ENCODE assay signal across 13 mouse cellular contexts in the genomic region with DNA sequence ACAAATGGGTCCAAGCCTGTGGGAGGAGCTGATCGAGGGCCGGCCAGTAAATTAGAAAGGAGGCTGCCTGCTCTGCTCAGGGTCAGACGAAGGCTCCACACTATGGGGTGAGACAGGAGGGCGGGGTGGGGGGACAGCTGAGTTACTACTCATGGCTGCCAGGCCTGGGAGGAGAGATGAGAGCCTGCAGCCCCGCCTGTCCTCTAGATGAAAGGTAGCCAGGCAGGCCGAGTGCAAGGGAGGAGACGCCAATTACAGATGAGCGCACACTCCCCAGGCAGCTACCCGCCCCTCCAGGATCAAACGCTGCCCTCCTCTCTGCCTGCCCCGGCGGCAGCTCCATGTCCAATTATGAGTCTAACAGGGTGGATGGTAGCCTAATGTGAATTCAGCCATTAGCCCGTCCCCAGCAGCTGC.
DNase-seq lines count a peak whose midpoint lies in the region; ATAC-seq and TF ChIP-seq lines count a peak whose summit lies in the region.
"Had no signal": no experiment of that assay in that cellular context is flagged by ENCODE, and none has a peak within 500 bp of the region (broad histone marks: within the 10 kb centered on the region; RNA-seq: fewer than 3 reads in every experiment).

No protein-coding gene starts in this region.

- no peak overlapping the region for H3K27ac ChIP-seq in hindbrain, embryonic 15.5 days (replicated peaks)
- H3K27ac ChIP-seq in stomach, embryonic 16.5 days (ENCODE audit: low read length) = no peak overlapping the region
- H3K27ac ChIP-seq: limb, embryonic 13.5 days had no signal

- peaks cover 27% of the 10 kb centered on the region for H3K4me1 ChIP-seq in hindbrain, embryonic 15.5 days (replicated peaks)
- no peaks in the 10 kb centered on the region for H3K4me1 ChIP-seq in stomach, embryonic 16.5 days (ENCODE audit: control insufficient read depth, insufficient read depth, low read length)

- intact Hi-C loops in left cerebral cortex, postnatal 4 days (cut with DNase I) = no loop called here

- ATAC-seq in hindbrain, embryonic 15.5 days (ENCODE audit: low FRiP score, low read depth) = 0 out of 2 replicates have a peak, but pooled peaks have one; percentile 7
- ATAC-seq in stomach, embryonic 16.5 days (ENCODE audit: insufficient read depth, low FRiP score) = peak; percentile 17; the same call in 1 of the 2 replicates
- ATAC-seq: lung, postnatal 0 days had no signal

- H3K27me3 ChIP-seq in hindbrain, embryonic 15.5 days = peaks cover 3% of the 10 kb centered on the region; the same call in 1 of the 2 replicates
- H3K27me3 ChIP-seq in stomach, embryonic 16.5 days (ENCODE audit: control insufficient read depth, insufficient read depth, low read length) = no peaks in the 10 kb centered on the region

- TF ChIP-seq POLR2A in brain, embryonic 14.5 days (IDR thresholded peaks at IDR 0.05; ENCODE audit: borderline replicate concordance, extremely low read depth, insufficient read depth, insufficient read length, poor library complexity, severe bottlenecking) = no peak

- no peak overlapping the region for H3K4me3 ChIP-seq in hindbrain, embryonic 15.5 days
- H3K4me3 ChIP-seq in stomach, embryonic 16.5 days (replicated peaks; ENCODE audit: low read length) = no peak overlapping the region
- H3K4me3 ChIP-seq: limb, embryonic 13.5 days; myocyte had no signal

- no peaks in the 10 kb centered on the region for H3K9me3 ChIP-seq in hindbrain, embryonic 15.5 days
- no peaks in the 10 kb centered on the region for H3K9me3 ChIP-seq in stomach, embryonic 16.5 days (replicated peaks; ENCODE audit: control insufficient read depth, low read length)
- H3K9me3 ChIP-seq: limb, embryonic 13.5 days had no signal

- WGBS in hindbrain, embryonic 15.5 days = 16% methylated on average over 13 of the region's 13 CpGs
- WGBS in stomach, embryonic 16.5 days = 33% methylated on average over 13 of the region's 13 CpGs

- no peak overlapping the region for H3K9ac ChIP-seq in hindbrain, embryonic 15.5 days
- no peak overlapping the region for H3K9ac ChIP-seq in stomach, embryonic 16.5 days (ENCODE audit: low read length)
- H3K9ac ChIP-seq: limb, embryonic 13.5 days had no signal

- H3K4me2 ChIP-seq in hindbrain, embryonic 15.5 days = no peak overlapping the region
- no peak overlapping the region for H3K4me2 ChIP-seq in stomach, embryonic 16.5 days (ENCODE audit: low read depth, low read length)
- H3K4me2 ChIP-seq: limb, embryonic 13.5 days had no signal

- TF ChIP-seq CTCF in brain, embryonic 14.5 days (IDR thresholded peaks at IDR 0.05; ENCODE audit: borderline replicate concordance, extremely low read depth, insufficient read depth, insufficient read length) = no peak

- no peaks in the 10 kb centered on the region for H3K36me3 ChIP-seq in hindbrain, embryonic 15.5 days
- no peaks in the 10 kb centered on the region for H3K36me3 ChIP-seq in stomach, embryonic 16.5 days (ENCODE audit: control insufficient read depth, insufficient read depth, low read length)
- H3K36me3 ChIP-seq: limb, embryonic 13.5 days had no signal

- peak; percentile 22 for DNase-seq in left cerebral cortex, postnatal 4 days
- DNase-seq in left cerebral cortex, adult 18-20 months (ENCODE audit: low spot score in 2 of 2) = no peak
- DNase-seq in brain, embryonic 14.5 days (ENCODE audit: low read depth) = peak; percentile 93
- DNase-seq in right cerebral cortex, postnatal 14 days = no peak
- DNase-seq in urinary bladder, adult 18-20 months (ENCODE audit: low spot score in 2 of 2) = no peak
- DNase-seq: cerebellum, adult 18-20 months; gastrocnemius, postnatal 36 days; heart, postnatal 10 days had no signal

Comparison
In these comparisons a context has a peak if more than half of its experiments do, and no peak if none do; other contexts are left out.
1. DNase-seq: peak in left cerebral cortex, postnatal 4 days (single experiment) and brain, embryonic 14.5 days (single experiment); none in left cerebral cortex, adult 18-20 months (0 of 2), right cerebral cortex, postnatal 14 days (single experiment) and urinary bladder, adult 18-20 months (0 of 2).